11 mouse cellular contexts compared by ENCODE assay signal in genomic region chr2:32888551-32888950, GRCm38 (mm10). TPM values are rescaled to one million over a fixed set of nuclear protein-coding genes. Genes with fewer than 3 reads are reported as not detected.
A peak's percentile ranks its signal among the peaks of the same experiment; 100 is the strongest.
DNase-seq lines count a peak whose midpoint lies in the region; ATAC-seq lines count a peak whose summit lies in the region.
"Had no signal": no experiment of that assay in that cellular context is flagged by ENCODE, and none has a peak within 500 bp of the region (broad histone marks: within the 10 kb centered on the region; RNA-seq: fewer than 3 reads in every experiment).

No protein-coding gene starts in this region.

- no peaks in the 10 kb centered on the region for H3K9me3 ChIP-seq in heart, embryonic 15.5 days (replicated peaks)
- no peaks in the 10 kb centered on the region for H3K9me3 ChIP-seq in neural tube, embryonic 11.5 days (ENCODE audit: control insufficient read depth, low read length)
- H3K9me3 ChIP-seq in limb, embryonic 11.5 days (ENCODE audit: control insufficient read depth, low read length), result no peaks in the 10 kb centered on the region
- H3K9me3 ChIP-seq: neural tube, embryonic 12.5 days had no signal

- DNase-seq in heart, adult 9 months (ENCODE audit: low spot score in 2 of 2), result no peak
- DNase-seq in neural tube, embryonic 11.5 days (ENCODE audit: low spot score), result peak; percentile 8
- no peak for DNase-seq in neural tube, embryonic 10.5 days (ENCODE audit: extremely low spot score, low spot score)
- no peak for DNase-seq in limb, embryonic 11.5 days (ENCODE audit: low spot score)
- no peak for DNase-seq in cerebellum, adult 11 months
- DNase-seq in left cerebral cortex, adult 9 months (ENCODE audit: low spot score in 2 of 2), result no peak
- no peak for DNase-seq in layer of hippocampus, adult 18-20 months (ENCODE audit: low spot score in 2 of 2)
- DNase-seq: kidney, adult 2 months; thymus, postnatal 4 days had no signal

- H3K36me3 ChIP-seq in heart, embryonic 15.5 days, result 0 out of 2 replicates have a peak, but pooled peaks cover 3% of the 10 kb centered on the region
- H3K36me3 ChIP-seq in neural tube, embryonic 11.5 days (ENCODE audit: control insufficient read depth, insufficient read depth, low read length), result no peaks in the 10 kb centered on the region
- no peaks in the 10 kb centered on the region for H3K36me3 ChIP-seq in limb, embryonic 11.5 days (ENCODE audit: control insufficient read depth, insufficient read depth, low read length)
- H3K36me3 ChIP-seq: neural tube, embryonic 12.5 days had no signal

- 0 out of 2 replicates have a peak overlapping the region, but pooled peaks have one; percentile 25 for H3K9ac ChIP-seq in heart, embryonic 15.5 days
- H3K9ac ChIP-seq in neural tube, embryonic 11.5 days (ENCODE audit: low read length), result no peak overlapping the region
- peak overlapping the region; percentile 32; the same call in 1 of the 2 replicates for H3K9ac ChIP-seq in limb, embryonic 11.5 days (ENCODE audit: low read length)
- H3K9ac ChIP-seq: neural tube, embryonic 12.5 days had no signal

- 16% methylated on average over 3 of the region's 3 CpGs for WGBS in heart, embryonic 15.5 days
- WGBS in neural tube, embryonic 11.5 days, result 30% methylated on average over 3 of the region's 3 CpGs
- 10% methylated on average over 3 of the region's 3 CpGs for WGBS in limb, embryonic 11.5 days

- peak overlapping the region; percentile 94 for H3K27ac ChIP-seq in heart, embryonic 15.5 days
- peak overlapping the region; percentile 67 for H3K27ac ChIP-seq in neural tube, embryonic 11.5 days (ENCODE audit: low read depth, low read length)
- peak overlapping the region; percentile 91 for H3K27ac ChIP-seq in limb, embryonic 11.5 days (replicated peaks; ENCODE audit: low read depth, low read length)
- H3K27ac ChIP-seq: neural tube, embryonic 12.5 days had no signal

- H3K27me3 ChIP-seq in heart, embryonic 15.5 days, result no peaks in the 10 kb centered on the region
- no peaks in the 10 kb centered on the region for H3K27me3 ChIP-seq in neural tube, embryonic 11.5 days (ENCODE audit: control insufficient read depth, insufficient read depth, low read length)
- no peaks in the 10 kb centered on the region for H3K27me3 ChIP-seq in limb, embryonic 11.5 days (ENCODE audit: control insufficient read depth, insufficient read depth, low read length)
- H3K27me3 ChIP-seq: neural tube, embryonic 12.5 days had no signal

- 0 out of 2 replicates have a peak, but pooled peaks have one; percentile 1 for ATAC-seq in heart, embryonic 15.5 days (replicated peaks; ENCODE audit: insufficient number of reproducible peaks, insufficient read depth, low FRiP score, low read depth)
- no peak for ATAC-seq in neural tube, embryonic 11.5 days (ENCODE audit: insufficient read depth, low FRiP score, low TSS enrichment)
- ATAC-seq in limb, embryonic 11.5 days (ENCODE audit: insufficient number of reproducible peaks, low FRiP score, low TSS enrichment, low read depth), result peak; percentile 65

- H3K4me1 ChIP-seq in heart, embryonic 15.5 days (replicated peaks), result peaks cover 82% of the 10 kb centered on the region
- H3K4me1 ChIP-seq in neural tube, embryonic 11.5 days (ENCODE audit: control insufficient read depth, insufficient read depth, low read length), result peaks cover 11% of the 10 kb centered on the region
- peaks cover 40% of the 10 kb centered on the region for H3K4me1 ChIP-seq in limb, embryonic 11.5 days (ENCODE audit: control insufficient read depth, insufficient read depth, low read length)

- H3K4me2 ChIP-seq in heart, embryonic 15.5 days, result no peak overlapping the region
- no peak overlapping the region for H3K4me2 ChIP-seq in neural tube, embryonic 11.5 days (ENCODE audit: low read depth)
- peak overlapping the region; percentile 20; the same call in 1 of the 2 replicates for H3K4me2 ChIP-seq in limb, embryonic 11.5 days (ENCODE audit: low read depth, severe bottlenecking)
- H3K4me2 ChIP-seq: neural tube, embryonic 12.5 days had no signal

- no peak overlapping the region for H3K4me3 ChIP-seq in heart, embryonic 15.5 days
- no peak overlapping the region for H3K4me3 ChIP-seq in neural tube, embryonic 11.5 days (ENCODE audit: low read depth, low read length)
- H3K4me3 ChIP-seq in limb, embryonic 11.5 days (ENCODE audit: low read depth, low read length), result no peak overlapping the region
- H3K4me3 ChIP-seq: neural tube, embryonic 12.5 days had no signal

RNA-seq across cellular contexts. Expression of gene Fam129b, which starts 12.6 kb away (rescaled TPM):
- polyA plus RNA-seq in heart, embryonic 15.5 days (2015; fragmentation: Nextera tagmentation; extraction: Ambion mirVana), result 43.0 and 57.4 TPM in 2 replicates
- 17.0 and 17.2 TPM in 2 replicates for polyA plus RNA-seq in neural tube, embryonic 11.5 days (2014; fragmentation: Nextera tagmentation; extraction: Ambion mirVana)
- 18.6 and 23.2 TPM in 2 replicates for polyA plus RNA-seq in limb, embryonic 11.5 days (2014; fragmentation: Nextera tagmentation; extraction: Ambion mirVana)
- total RNA-seq in layer of hippocampus, adult 18-20 months (2021), result 10 to 100 TPM; 18.0 to 21.1 TPM

RNA-seq across cellular contexts. Expression of gene Stxbp1, which starts 41.5 kb away (rescaled TPM):
- polyA plus RNA-seq in heart, embryonic 15.5 days (2015; fragmentation: Nextera tagmentation; extraction: Ambion mirVana), result 23.8 and 28.3 TPM in 2 replicates
- polyA plus RNA-seq in neural tube, embryonic 11.5 days (2014; fragmentation: Nextera tagmentation; extraction: Ambion mirVana), result 74.0 and 89.9 TPM in 2 replicates
- 15.2 and 17.7 TPM in 2 replicates for polyA plus RNA-seq in limb, embryonic 11.5 days (2014; fragmentation: Nextera tagmentation; extraction: Ambion mirVana)
- 100 to 1,000 TPM; 613 to 617 TPM for total RNA-seq in layer of hippocampus, adult 18-20 months (2021)
